Mouse (Mus musculus) cerebellum, adult 11-12 months (tissue): ENCODE results near the gene Tbc1d10c.

Experiments used
- DNase-seq: peaks from one replicate; pipeline ENCODE4 v3.0.0; 2022

Tbc1d10c gene

GRCm38 (mm10) chr19:4155223-4156072 lies 35.6 kb downstream of the Tbc1d10c start:
- no peak for DNase-seq

DNA sequence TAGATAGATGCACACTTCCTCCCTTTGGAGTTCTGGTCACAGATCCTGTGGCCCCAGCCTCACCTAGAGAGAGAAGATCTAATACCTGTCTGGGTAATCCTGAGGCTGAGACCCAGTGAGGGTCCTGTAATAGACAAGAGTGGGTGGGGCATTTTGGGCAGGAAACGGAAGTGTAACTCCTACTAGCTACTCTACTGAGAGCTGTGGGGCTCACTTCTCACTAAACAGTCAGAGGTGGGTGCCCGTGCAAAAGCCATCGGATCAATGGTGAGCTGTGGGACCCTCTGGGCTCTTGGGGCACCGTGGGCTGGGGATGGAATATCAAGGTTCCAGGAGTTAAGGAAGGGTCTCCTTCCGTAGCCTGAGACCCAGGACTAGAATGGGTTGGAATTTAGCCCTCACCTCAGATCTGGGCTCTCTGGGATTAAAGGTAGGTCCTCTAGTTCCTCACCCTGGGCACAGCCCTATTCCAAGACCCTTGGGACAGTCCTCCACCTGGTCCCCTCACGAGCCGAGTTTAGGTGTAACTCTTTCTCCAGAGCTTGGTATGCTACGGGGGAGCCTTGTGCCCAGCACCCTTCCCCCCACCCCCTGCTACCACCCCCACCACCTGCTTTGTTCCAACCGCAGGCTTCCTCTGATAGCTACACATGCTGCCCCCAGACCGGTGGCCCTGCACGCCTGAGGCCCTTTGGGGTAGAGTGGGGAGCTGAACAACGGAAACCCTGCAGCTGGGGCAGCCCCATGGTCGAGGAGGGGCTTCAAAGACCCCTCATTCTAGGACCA lies 36.5 kb downstream of the Tbc1d10c start:
- no peak for DNase-seq

- DNase-seq = peak; percentile 86
These were observed 37.8 kb downstream of the Tbc1d10c start, which contains the start of gene Ptprcap for GRCm38 (mm10) chr19:4153232-4153654. TSS of gene Ptprcap (plus strand) at chr19:4153604.

DNA sequence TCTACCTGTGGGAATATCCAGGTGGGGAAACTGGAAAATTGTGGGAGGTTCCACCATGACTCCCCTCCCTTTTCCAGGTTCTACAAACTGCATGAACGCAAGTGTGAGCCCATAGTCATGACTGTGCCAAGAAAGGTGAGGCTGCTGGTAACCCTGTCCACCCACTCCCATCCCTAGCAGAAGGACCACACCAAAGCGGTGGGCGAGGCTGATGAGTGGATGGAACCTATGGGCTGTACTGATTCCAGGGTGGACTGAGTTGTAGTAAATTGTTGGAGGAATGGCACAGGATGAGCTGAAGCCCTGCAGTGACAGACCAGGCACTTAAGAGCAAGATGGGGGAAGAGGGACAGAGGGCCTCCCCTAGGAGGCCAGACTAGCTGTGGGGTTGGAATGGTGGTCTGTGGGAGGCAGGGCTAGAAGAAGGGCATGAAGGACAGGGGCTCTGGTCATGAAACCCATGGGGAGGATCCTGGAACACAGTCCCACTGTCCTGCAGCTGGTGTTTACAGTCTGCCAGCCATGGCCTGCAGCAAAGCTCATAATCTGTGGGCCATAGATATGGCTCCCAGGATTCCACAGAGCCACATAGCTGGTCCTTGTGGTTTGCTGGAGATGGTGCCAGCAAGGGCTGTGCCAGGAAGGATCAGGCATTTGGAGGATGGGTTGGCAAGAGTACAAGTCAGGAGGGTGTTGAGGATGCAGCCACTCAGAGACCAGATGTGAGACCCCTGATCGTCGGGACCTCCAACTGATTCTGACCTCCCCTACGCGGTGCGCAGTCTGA lies 38.4 kb downstream of the Tbc1d10c start:
- DNase-seq = no peak

GRCm38 (mm10) chr19:4151898-4152297 lies 39.2 kb downstream of the Tbc1d10c start:
- DNase-seq = no peak

GRCm38 (mm10) chr19:4151488-4151860 lies 39.6 kb downstream of the Tbc1d10c start:
- no peak for DNase-seq

DNA sequence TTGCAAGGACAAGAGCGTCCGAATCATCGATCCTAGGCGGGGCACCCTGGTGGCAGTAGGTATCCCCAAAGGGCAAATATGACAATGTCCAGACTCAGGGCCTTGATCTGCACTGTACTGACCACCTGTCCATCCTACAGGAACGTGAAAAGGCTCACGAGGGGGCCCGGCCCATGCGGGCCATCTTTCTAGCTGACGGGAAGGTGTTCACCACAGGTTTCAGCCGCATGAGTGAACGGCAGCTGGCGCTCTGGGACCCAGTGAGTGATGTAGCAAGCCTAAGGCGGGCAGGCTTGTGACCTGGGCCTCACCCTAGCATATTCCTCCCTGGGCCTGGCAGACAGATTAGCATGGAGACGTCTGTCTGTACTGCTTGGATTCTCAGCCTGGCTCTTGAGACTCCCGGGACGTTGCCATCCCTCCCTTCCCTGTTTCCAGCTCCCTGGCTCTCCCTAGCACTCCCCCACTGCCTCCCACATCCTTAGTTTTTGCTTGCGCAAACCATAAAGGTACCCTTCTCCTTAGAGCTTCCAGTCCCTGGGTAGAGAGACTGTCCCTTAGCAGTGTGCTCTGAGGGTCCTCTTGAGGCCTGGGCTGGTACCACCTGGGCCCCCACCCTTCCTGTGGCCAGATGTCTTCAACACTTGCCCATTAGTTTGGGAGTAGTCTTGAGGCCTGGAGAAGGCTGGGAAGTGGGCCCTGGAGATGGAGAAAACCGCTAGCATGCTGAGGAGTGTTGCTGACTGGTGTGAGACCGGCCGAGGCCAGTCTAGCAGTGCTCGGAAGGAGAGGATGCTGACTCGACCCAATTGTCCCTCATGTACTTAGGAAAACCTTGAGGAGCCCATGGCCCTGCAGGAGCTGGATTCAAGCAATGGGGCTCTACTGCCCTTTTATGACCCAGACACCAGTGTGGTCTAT lies 40.3 kb downstream of the Tbc1d10c start:
- no peak for DNase-seq

DNA sequence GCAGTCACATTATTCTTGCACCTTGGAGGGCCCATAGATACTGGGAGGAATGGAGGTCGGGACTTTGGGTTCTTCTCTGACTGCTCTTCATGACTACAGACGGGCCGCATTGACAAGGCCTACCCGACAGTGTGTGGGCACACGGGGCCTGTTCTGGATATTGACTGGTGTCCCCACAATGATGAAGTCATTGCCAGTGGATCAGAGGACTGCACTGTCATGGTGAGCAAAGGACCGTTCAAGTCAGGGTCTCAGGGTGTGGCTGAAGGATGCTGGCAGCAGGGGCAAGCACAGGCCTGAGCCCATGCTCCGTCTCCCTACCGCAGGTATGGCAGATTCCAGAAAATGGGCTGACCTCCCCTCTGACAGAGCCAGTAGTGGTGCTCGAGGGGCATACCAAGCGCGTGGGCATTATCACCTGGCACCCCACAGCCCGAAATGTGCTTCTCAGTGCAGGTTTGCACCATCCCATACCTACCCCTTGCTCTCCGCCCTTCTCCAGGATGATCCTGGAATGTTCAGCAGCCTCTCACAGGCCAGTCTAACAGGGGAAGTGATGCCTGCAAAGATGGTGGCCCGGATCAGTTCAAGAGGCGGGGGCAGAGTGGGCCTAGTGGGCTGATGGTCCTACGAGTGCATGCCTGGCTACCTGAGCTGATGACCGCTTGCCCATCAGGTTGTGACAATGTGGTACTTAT lies 41.2 kb downstream of the Tbc1d10c start:
- DNase-seq = no peak

DNA sequence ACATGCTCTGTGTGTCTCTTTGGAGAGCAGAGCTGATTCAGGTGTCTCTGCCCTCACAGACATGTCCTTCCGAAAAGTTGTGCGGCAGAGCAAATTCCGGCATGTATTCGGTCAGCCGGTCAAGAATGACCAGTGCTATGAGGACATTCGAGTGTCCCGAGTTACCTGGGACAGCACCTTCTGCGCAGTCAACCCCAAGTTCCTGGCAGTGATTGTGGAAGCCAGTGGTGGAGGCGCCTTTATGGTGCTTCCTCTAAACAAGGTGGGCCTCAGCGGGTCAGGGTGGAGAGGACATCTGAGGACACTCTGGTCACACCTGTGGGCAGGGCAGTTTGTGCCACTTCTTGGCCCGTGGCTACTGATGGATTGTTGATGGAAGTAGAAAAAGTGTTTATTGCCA lies 41.8 kb downstream of the Tbc1d10c start:
- DNase-seq = no peak

DNA sequence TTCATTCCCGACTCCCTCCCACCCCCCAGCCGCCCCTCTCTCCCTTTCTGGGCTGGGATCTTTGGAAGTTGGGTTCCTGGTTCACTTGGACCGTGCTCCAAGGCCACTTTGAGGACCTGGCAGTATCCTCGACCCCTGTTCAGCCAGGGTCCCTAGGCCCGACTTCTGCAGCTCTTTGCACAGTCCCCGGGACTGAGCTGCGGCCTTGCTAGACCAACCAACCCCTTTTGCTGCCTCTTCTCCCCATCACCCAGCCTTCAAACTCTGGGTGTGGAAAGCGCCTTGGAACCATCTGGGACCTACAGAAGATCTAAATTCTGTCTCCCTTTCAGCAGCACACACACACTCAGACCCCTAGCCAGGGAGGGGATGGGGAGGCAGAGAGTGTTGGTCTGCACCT lies 42.3 kb downstream of the Tbc1d10c start:
- no peak for DNase-seq

DNA sequence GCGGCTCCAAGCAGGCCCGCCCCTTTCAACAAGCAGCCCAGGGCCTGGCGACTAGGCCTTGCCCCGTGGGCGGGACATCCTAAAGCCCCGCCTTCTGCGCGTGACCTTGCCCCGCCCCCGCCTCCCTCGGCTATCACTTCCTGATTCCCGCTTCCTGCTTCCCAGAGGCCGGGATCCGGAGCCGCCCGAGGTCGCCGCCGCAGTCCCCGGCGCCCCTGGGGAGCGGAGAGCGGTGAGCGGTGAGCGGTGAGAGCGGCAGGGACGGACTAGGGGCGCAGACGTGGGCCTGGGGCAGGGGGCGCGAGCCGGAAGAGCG lies 42.6 kb downstream of the Tbc1d10c start, which contains the start of gene Coro1b:
Coro1b (plus strand) TSS at position 129 of the 316 bp plus-strand sequence.
- DNase-seq = peak; percentile 95

GRCm38 (mm10) chr19:4147782-4148490 lies 43.1 kb downstream of the Tbc1d10c start:
- DNase-seq = peak; percentile 31

DNA sequence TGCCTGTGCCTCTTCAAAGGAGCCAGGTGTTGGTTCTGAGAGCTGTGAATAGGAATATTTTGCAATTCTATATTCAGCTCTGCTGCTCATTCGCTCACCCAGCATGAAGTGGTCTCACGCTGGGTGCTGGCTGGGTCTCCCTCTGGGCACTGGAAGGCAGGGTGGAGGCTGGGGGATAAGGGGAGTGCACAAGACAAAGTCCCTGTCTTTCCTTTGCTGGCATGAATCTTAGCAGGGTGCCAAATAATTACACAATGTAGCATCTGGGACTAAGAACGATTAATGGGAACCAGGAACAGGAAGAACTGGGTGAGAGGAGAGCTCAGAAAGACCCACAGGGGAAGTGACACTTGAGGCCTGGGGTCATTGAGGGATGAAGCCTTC lies 44.1 kb downstream of the Tbc1d10c start:
- peak; percentile 33 for DNase-seq

- DNase-seq = peak; percentile 32
These were observed 44.6 kb downstream of the Tbc1d10c start for GRCm38 (mm10) chr19:4146366-4147021.

DNA sequence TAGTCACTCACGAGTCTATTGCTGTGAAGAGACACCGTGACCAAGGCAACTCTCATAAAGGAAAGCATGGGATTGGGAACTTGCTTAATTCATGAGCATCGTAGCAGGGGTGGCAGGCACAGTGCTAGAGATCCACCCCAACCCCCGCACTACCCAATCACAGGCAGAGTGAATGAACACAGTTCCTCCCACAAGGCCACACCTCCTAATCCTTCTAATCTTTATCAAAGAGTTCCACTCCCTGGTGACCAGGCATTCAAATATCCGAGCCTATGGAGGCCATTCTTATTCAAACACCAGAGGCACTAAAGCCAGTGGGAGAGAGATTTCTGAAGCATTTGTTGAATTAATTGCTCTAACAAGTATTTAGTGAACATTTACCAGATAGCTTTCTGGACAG lies 45.1 kb downstream of the Tbc1d10c start:
- DNase-seq = peak; percentile 34

GRCm38 (mm10) chr19:4144550-4145498 lies 46.3 kb downstream of the Tbc1d10c start:
- DNase-seq = no peak

GRCm38 (mm10) chr19:4143759-4144268 lies 47.3 kb downstream of the Tbc1d10c start, which contains the start of gene Cabp4:
TSS of gene Cabp4 (minus strand) at chr19:4144033.
- no peak for DNase-seq

- peak; percentile 45 for DNase-seq
These were observed 48.5 kb downstream of the Tbc1d10c start for GRCm38 (mm10) chr19:4142416-4143173.
